Mouse (Mus musculus) liver, adult 2 months (tissue): Measurements from ENCODE around the gene Caprin2.

Experiments used
- CTCF ChIP-seq: fragments of 200-500 bp; IDR thresholded peaks from 2 replicates; pipeline ENCODE4 v1.5.1; 2011; ENCODE audit warnings: low read depth, low read length, control low read depth
- POLR2A ChIP-seq: fragments of 200-500 bp; IDR thresholded peaks from 2 replicates; pipeline ENCODE4 v1.6.1; 2011; ENCODE audit warnings: low read length, control low read depth; ENCODE audit not compliant: insufficient read depth; ENCODE audit errors: extremely low read depth

GRCm38 (mm10) chr6:148944767-148945508 lies 48.9 kb upstream of the Caprin2 start:
- TF ChIP-seq CTCF (no peak), POLR2A (0 out of 2 replicates have a peak, but pooled peaks have one; percentile 4)
